9 mouse cellular contexts compared by ENCODE assay signal in the genomic region with DNA sequence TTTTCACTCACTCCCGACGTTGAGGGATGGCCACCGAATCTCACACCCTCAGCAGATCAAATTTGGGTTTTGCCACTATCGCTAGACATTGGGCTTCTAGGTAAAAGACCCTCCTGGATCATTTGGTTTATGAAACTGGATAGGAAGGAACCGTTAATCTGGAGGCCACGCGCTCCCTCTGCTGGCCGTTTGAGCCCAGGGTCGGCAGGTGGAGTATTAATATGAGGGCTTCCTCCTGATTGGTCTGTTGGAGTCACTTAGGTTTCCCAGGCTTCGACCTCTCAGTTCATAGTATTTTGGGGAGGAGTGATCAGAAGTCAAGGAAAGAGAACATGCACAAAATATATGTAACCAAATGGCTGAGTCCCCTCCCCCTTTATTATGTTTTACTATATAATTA. TPM values are rescaled to one million over a fixed set of nuclear protein-coding genes. Genes with fewer than 3 reads are reported as not detected.
DNase-seq lines count a peak whose midpoint lies in the region; TF ChIP-seq lines count a peak whose summit lies in the region.
"Had no signal": no experiment of that assay in that cellular context is flagged by ENCODE, and none has a peak within 500 bp of the region (broad histone marks: within the 10 kb centered on the region; RNA-seq: fewer than 3 reads in every experiment).

No protein-coding gene starts in this region.

- DNase-seq in right cerebral cortex, adult 18-20 months: peak; percentile 31
- no peak for DNase-seq in right cerebral cortex, postnatal 25 days
- DNase-seq in adrenal gland, adult 8-10 months: peak; percentile 20
- peak; percentile 50 to 54 for DNase-seq in cerebellum, postnatal 36 days
- peak; percentile 44 to 67 for DNase-seq in heart, postnatal 36 days
- peak; percentile 43 for DNase-seq in lung, adult 2 months
- DNase-seq in splenic B cell, adult 2 months (ENCODE audit: low read depth, low spot score): peak; percentile 12

- TF ChIP-seq POLR2A in lung, adult 2 months (IDR thresholded peaks at IDR 0.05; ENCODE audit: borderline replicate concordance, extremely low read depth, low read depth, low read length): no peak

- no peaks in the 10 kb centered on the region for H3K36me3 ChIP-seq in splenic B cell, adult 2 months (ENCODE audit: control insufficient read depth, insufficient read depth, low read length, poor library complexity, severe bottlenecking)
- H3K36me3 ChIP-seq: liver, embryonic 15.5 days; stomach, embryonic 15.5 days had no signal

- intact Hi-C loops in heart, postnatal 36 days (cut with DNase I): loop anchor here (5.0 kb wide), 1 partner anchor 96 kb away; no protein-coding TSS in a partner anchor

- no peak overlapping the region for H3K4me3 ChIP-seq in lung, adult 2 months (replicated peaks; ENCODE audit: extremely low read depth, low read depth, low read length)
- H3K4me3 ChIP-seq: liver, embryonic 15.5 days; stomach, embryonic 15.5 days had no signal

- no peaks in the 10 kb centered on the region for H3K27me3 ChIP-seq in splenic B cell, adult 2 months (ENCODE audit: control insufficient read depth, insufficient read depth, low read length, poor library complexity, severe bottlenecking)
- H3K27me3 ChIP-seq: liver, embryonic 15.5 days; stomach, embryonic 15.5 days had no signal

- 27% methylated on average over 10 of the region's 10 CpGs for WGBS in lung, adult 2 months

- H3K4me1 ChIP-seq in lung, adult 2 months (ENCODE audit: control insufficient read depth, insufficient read depth, low read length): no peaks in the 10 kb centered on the region
- H3K4me1 ChIP-seq: liver, embryonic 15.5 days; stomach, embryonic 15.5 days had no signal

- peak; percentile 66 for TF ChIP-seq CTCF in lung, adult 2 months (IDR thresholded peaks at IDR 0.05; ENCODE audit: insufficient read depth, low read length)

RNA-seq across cellular contexts. Expression of gene Zfp37, which starts 2.5 kb away (rescaled TPM):
- total RNA-seq in adrenal gland, adult 8-10 months (2022): 10 to 100 TPM in 2 of 4 experiments, 1 to 10 TPM in 2; 7.0 to 10.9 (median 9.2) TPM
- 1 to 10 TPM; 1.9 to 2.2 TPM for total RNA-seq in heart, postnatal 36 days (2021)
- 0.58 and 1.1 TPM in 2 replicates for polyA plus RNA-seq in lung, adult 2 months (2012; rRNA removed)

RNA-seq across cellular contexts. Expression of gene Slc31a2, which starts 34.0 kb away (rescaled TPM):
- total RNA-seq in adrenal gland, adult 8-10 months (2022): 10 to 100 TPM; 41.7 to 74.1 (median 56.4) TPM
- total RNA-seq in heart, postnatal 36 days (2021): 10 to 100 TPM; 17.8 to 29.7 TPM
- 22.3 and 30.7 TPM in 2 replicates for polyA plus RNA-seq in lung, adult 2 months (2012; rRNA removed)
